Mouse (Mus musculus) gastrocnemius, adult 18-20 months (tissue): ENCODE data around the gene H2-DMa. TPM values are rescaled to one million over a fixed set of nuclear protein-coding genes. Genes with fewer than 3 reads are reported as not detected.
"Not testable (repeated sequence)": the region's sequence is repeated elsewhere in the genome, so short reads cannot be mapped to it uniquely, and the experiment has no call there.

Experiments
- DNase-seq: peaks from one replicate; pipeline ENCODE4 v3.0.0; 2021; ENCODE audit warnings: low spot score
- total RNA-seq, 2 experiments: library from RNA; stranded (reverse); gene quantifications; 2 replicates each; pipeline ENCODE4 v1.2.3; 2021

H2-DMa gene
- total RNA-seq, 2 experiments from 2014 or later = 2.6 to 3.2 TPM

- no peak for DNase-seq
Observed at GRCm38 (mm10) chr17:34124649-34125048, 5.3 kb downstream of the H2-DMa start.

DNA sequence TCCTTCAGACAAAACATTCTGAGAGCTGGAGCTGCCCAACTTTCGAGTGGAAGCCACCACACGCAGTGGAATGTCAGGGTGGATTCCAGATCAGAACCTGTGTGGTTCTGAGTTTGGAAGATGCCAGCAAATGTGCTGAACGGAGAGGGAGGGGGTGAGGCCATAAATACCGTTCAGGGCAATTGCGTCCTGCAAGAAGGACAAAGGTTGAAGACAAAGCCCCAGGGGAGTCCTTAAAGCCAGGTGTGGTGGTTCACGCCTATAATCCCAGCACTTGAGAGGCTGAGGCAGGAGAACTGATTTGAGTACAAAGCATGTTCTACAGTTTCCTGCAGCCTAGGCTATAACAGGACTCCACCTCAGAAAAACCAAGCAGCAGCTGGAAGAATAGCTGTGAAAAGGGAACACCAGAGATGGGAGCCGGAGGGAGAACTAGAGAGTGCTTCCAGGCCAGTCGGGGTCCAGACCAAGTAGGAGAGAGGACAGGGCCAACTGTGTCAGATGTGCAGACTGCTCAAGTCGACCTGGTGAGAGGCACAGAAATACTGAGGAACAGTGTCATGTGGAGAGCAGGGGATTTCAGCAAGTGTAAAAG is 7.6 kb downstream of the H2-DMa start:
- DNase-seq = no peak

DNA sequence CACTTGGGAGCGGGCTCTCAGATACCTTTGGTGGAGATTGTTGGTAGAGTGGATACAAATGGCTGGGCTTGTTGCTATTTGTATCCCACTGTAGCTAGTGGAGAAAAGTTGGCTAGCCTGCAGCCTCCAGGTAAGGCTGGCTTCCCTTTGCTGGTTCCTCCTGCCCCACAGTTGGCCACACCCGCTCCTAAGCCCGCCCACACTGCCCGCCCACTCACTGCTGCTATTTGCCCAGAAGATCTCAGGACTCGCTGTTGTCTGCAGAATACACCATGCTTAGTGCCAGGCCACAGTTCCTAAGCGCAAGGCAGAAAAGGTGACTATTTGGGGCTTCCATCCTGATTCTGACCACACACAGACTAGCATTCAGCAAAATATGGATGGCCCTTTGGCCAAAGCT is 8.1 kb downstream of the H2-DMa start:
- no peak for DNase-seq

DNA sequence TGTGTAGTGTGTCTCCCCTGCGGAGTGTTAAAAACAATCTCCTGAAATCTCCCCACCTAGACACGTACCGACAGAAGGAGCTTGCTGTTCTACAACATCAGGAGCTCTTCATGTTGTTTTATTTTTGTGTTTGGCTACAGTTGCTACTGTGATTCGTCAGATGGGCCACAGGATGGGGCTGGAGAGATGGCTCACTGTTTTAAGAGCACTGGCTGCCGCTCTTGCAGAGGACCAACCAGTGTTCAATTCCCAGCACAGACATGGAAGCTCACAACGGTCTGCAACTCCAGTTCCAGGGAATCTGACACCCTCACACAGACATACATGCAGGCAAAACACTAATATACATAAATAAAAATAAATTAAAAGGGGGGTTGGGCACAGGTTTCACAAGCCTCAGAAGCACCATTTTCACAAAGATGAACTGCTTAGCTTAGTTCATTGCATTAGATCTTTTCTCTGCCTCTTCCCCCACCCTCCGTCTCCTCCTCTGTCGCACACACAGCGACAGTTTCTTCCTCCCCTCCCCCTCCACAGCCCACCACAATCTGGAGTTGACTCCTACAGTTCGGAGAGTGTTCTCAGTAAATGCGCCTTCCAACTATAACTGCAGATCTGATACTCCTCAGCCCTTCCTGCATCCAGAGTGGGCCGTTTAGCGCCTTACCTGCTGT is 9.1 kb downstream of the H2-DMa start:
- no peak for DNase-seq

- no peak for DNase-seq
Observed at GRCm38 (mm10) chr17:34128944-34129791, 9.8 kb downstream of the H2-DMa start.

- no peak for DNase-seq
Observed at GRCm38 (mm10) chr17:34130073-34130947, 11.0 kb downstream of the H2-DMa start.

GRCm38 (mm10) chr17:34131911-34132310 is 12.6 kb downstream of the H2-DMa start:
- DNase-seq = no peak

DNA sequence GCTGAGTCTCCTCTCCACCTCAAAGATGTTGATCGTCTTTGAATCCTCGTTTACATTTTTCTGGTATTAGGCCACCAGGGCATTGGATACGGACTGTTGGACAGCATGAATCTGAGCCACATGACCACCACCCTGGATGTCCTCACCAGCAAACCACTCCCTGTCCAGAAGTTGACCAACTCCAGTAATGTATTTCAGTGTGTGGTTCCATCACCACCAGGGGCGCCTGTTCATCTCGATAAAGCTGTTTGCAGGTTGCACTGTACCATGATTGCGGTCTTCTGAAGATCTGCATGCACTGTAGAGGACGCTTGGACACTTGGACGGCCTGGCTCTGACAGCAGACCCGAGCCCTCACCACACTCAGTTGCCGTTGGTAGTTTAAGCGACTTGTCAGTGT is 13.9 kb downstream of the H2-DMa start:
- no peak for DNase-seq

DNA sequence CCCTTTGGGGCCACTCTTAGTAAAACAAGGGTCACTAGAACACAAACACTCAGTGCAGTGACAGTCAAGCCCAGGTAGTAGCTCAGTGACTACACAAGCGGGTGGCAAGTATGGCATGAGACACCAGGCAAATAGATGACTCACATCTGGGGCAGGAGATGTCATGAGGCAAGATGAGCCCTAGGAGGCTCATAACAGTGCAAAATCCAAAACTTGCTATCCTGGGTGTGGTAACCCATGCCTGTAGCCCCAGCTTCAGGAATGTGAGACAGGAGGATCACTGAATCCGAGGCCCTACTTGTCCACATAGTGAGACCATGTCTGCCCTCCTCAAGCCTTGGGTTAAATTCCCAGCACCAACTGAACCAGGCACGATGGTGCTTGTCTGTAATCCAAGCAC is 15.1 kb downstream of the H2-DMa start:
- no peak for DNase-seq

- peak; percentile 99 for DNase-seq
Observed at GRCm38 (mm10) chr17:34135297-34136224, 16.2 kb downstream of the H2-DMa start.

DNA sequence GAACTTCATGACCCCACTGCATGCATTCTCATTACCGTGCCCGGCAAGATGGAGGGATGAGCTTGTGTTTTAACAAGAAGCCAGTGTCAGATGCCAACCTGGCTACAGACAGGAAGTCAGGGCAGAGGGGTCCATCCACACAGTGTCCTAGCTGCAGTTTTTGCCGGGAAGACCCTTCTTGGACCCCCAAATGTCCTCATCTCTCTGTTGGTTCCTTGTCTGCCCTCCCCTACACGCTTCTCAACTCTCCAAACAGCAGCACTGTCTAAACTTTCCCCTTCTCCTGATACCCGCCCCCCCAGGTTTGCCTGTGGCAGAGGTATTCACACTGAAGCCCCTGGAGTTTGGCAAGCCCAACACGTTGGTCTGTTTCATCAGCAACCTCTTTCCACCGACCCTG is 18.3 kb downstream of the H2-DMa start:
- no peak for DNase-seq

- DNase-seq = no peak
Observed at GRCm38 (mm10) chr17:34138655-34139054, 19.3 kb downstream of the H2-DMa start.

- DNase-seq = peak; percentile 48
Observed at GRCm38 (mm10) chr17:34139416-34139815, 20.1 kb downstream of the H2-DMa start.

DNA sequence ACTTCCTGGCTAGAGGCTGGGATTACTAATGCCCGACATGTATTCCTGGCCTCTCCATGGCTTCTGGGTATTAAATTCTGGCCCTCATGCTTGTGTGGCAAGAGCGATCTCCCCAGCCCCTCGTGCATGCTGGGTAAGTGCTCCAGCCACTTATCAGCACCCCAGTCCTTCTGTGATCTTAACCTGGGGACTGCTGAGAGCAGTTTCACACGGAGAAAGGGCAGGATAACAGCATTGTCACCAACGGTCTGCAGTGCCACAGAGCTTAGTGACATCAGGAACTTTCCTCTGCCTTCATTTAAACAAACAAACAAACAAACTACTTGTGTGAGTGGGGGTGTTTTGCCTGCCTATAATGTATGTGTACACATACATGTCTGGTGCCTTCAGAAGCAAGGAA is 20.9 kb downstream of the H2-DMa start:
- DNase-seq = no peak

GRCm38 (mm10) chr17:34141448-34141847 is 22.1 kb downstream of the H2-DMa start:
- no peak for DNase-seq

DNA sequence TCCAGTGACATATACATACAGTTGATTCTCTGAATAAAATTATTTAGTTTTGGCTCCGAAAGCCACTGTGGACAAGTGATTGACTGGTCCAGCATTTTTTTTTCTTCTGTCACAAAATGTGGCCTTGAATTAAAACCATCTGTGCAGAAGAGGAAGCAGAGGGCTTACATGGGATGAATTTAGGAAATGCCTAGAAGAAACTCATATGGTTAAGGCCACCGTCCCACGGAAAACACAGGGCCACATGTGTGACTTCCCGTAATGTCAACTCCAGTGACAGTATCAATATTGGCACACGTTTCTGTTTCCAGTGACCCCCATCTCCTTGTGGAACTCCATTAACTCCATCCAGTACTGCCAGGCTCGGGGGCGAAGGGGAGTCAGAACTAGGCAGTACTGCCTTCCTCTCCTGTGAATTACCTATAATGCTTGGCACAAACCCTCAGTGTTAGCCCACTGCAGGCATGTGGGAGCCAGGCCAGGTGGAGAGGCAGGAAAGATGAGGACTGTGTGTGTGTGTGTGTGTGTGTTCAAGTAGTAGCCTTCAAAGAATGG is 23.2 kb downstream of the H2-DMa start:
- DNase-seq = no peak

GRCm38 (mm10) chr17:34143033-34143432 is 23.7 kb downstream of the H2-DMa start, which contains the start of gene H2-DMb2:
Gene H2-DMb2 (plus strand): TSS chr17:34143307.
- DNase-seq = no peak

GRCm38 (mm10) chr17:34143461-34143860 is 24.1 kb downstream of the H2-DMa start:
- DNase-seq = no peak

DNA sequence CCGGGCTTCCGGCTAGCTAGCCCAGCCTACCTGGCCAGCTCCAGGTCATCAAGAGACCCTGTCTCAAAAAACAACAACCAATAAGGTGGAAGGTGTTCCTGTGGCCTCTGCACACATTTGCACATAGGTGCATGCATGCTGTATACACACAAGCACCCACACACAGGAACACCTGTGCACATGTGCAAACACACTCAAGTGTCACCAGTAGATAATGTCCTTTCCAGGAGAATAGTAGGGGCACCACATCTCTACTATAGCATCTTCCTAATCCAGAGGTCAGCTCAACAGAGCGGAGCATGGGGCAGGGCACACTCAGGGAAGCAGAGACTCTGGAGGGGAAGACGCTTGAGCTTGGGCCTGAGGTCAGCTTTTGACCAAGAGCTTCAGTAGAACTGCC is 24.9 kb downstream of the H2-DMa start:
- not testable (repeated sequence) for DNase-seq

DNA sequence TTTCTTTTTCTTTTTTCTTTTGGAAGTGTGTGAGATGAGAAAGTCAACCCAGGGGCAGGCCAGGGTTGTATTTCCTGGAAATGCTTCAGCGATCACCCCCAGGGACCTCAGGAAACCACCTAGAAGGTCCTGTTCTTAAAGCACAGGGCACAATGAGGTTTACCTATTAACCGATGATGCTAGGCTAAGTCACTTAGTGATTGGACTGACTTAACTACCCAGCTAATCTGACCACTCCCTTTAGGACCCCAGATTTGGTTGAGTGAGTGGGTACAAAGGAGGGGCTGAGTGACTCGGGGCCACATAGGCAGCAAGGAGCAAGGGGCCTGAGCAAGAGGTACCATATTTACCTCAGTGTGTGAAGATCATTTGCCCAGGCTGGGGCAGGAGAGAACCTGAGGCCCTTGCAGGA is 25.6 kb downstream of the H2-DMa start:
- no peak for DNase-seq
